Mouse (Mus musculus) embryonic facial prominence, embryonic 12.5 days (tissue): Measurements from ENCODE around the gene Psmb9. TPM values are rescaled to one million over a fixed set of nuclear protein-coding genes. Genes with fewer than 3 reads are reported as not detected.

Source experiments
- ATAC-seq: fragments of 200-750 bp; cut with Nextera tagmentation; 2 replicates; pipeline ENCODE4 v1.8.0; 2017; ENCODE audit not compliant: insufficient number of reproducible peaks, insufficient read depth, low FRiP score, low TSS enrichment
- H3K27ac ChIP-seq: fragments of 300-500 bp; sonication (generic); 2 replicates; pipeline ENCODE4 v1.5.1; 2016; ENCODE audit warnings: mild to moderate bottlenecking
- H3K27me3 ChIP-seq: fragments of 300-500 bp; sonication (generic); 2 replicates; pipeline ENCODE4 v1.6.1; 2016; ENCODE audit warnings: mild to moderate bottlenecking, moderate library complexity
- H3K36me3 ChIP-seq: fragments of 300-500 bp; sonication (generic); 2 replicates; pipeline ENCODE4 v1.6.1; 2016; ENCODE audit warnings: mild to moderate bottlenecking
- H3K4me1 ChIP-seq: fragments of 300-500 bp; sonication (generic); 2 replicates; pipeline ENCODE4 v1.6.1; 2016
- H3K4me2 ChIP-seq: fragments of 300-500 bp; sonication (generic); replicated peaks from 2 replicates; pipeline ENCODE4 v1.6.1; 2016; ENCODE audit warnings: mild to moderate bottlenecking, moderate library complexity
- H3K4me3 ChIP-seq: fragments of 300-500 bp; sonication (generic); 2 replicates; pipeline ENCODE4 v1.5.1; 2016; ENCODE audit warnings: mild to moderate bottlenecking
- H3K9ac ChIP-seq: fragments of 300-500 bp; sonication (generic); 2 replicates; pipeline ENCODE4 v1.6.1; 2016; ENCODE audit warnings: mild to moderate bottlenecking, moderate library complexity
- H3K9me3 ChIP-seq: fragments of 300-500 bp; sonication (generic); 2 replicates; pipeline ENCODE4 v1.6.1; 2016; ENCODE audit warnings: mild to moderate bottlenecking, moderate library complexity
- whole genome bisulfite sequencing: fragments of 180-500 bp; shearing (Covaris S2); methylation state at CpG from one replicate; pipeline ENCODE4 v1.1.7; 2016; 5-methylcytosine and 5-hydroxymethylcytosine counted together
- polyA plus RNA-seq: library from polyadenylated mRNA; unstranded; fragments of >200 nt; fragmentation: Nextera tagmentation; extraction: Ambion mirVana; gene quantifications from 2 replicates; pipeline ENCODE4 v1.2.1, GENCODE M21; 2016

Gene Psmb9
- polyA plus RNA-seq, 1 experiment from 2014 or later = 2.0 TPM

GRCm38 (mm10) chr17:34205021-34205745, 17.6 kb upstream of the Psmb9 start:
- no peak overlapping the region for H3K27ac ChIP-seq
- no peaks in the 10 kb centered on the region for H3K36me3 ChIP-seq
- ATAC-seq = no peak
- H3K4me2 ChIP-seq = peak overlapping the region; percentile 83
- H3K4me1 ChIP-seq = 0 out of 2 replicates have a peak, but pooled peaks cover 6% of the 10 kb centered on the region
- H3K27me3 ChIP-seq = peaks cover 71% of the 10 kb centered on the region
- peak overlapping the region; percentile 57 for H3K9ac ChIP-seq
- no peaks in the 10 kb centered on the region for H3K9me3 ChIP-seq
- WGBS = 12% methylated on average over 18 of the region's 18 CpGs
- H3K4me3 ChIP-seq = peak overlapping the region; percentile 62

GRCm38 (mm10) chr17:34204303-34205010, 16.9 kb upstream of the Psmb9 start:
- under 1% methylated on average over 44 of the region's 44 CpGs for WGBS

DNA sequence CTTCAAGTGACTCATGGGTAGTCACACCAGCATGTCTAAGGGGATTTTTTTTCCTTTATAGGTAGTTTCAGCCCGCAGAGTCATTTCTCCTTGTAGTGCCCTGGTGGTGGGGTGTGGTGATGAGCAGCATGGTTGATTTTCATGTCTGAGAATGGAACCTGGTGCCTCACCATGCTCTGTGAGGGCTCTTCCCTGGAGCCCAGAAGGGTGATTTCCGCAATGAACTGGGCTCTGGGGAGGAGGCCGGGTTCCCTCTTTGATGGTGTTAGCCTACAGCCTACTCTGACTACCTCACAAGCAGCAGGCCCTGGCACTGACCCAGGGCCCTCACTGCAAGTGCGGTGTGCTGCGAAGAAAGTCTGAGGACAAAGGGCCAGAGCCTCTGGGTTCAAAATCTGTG, 15.9 kb upstream of the Psmb9 start, which contains the start of gene Tap2:
TSS of gene Tap2 (plus strand) at position 84 of the 400 bp plus-strand sequence.
- peak within 1 kb of the TSS; percentile 83 for H3K4me2 ChIP-seq
- H3K27me3 ChIP-seq = peaks cover 76% of the 10 kb centered on the region
- peaks cover 6% of the 10 kb centered on the region; the same call in 1 of the 2 replicates for H3K4me1 ChIP-seq
- no peaks in the 10 kb centered on the region for H3K36me3 ChIP-seq
- WGBS = 51% methylated on average over 5 of the region's 5 CpGs
- peak within 1 kb of the TSS; percentile 57; the same call in 1 of the 2 replicates for H3K9ac ChIP-seq
- no peaks in the 10 kb centered on the region for H3K9me3 ChIP-seq
- H3K27ac ChIP-seq = no peak within 1 kb of the TSS
- no peak for ATAC-seq
- H3K4me3 ChIP-seq = peak within 1 kb of the TSS; percentile 62

More at GRCm38 (mm10) chr17:34204303-34205010, 16.9 kb upstream of the Psmb9 start:
- Histone ChIP-seq H3K9ac (peak overlapping the region; percentile 57), H3K4me1 (0 out of 2 replicates have a peak, but pooled peaks cover 6% of the 10 kb centered on the region), H3K9me3 (no peaks in the 10 kb centered on the region), H3K36me3 (no peaks in the 10 kb centered on the region), H3K4me3 (peak overlapping the region; percentile 62), H3K27ac (no peak overlapping the region), H3K4me2 (peak overlapping the region; percentile 83), H3K27me3 (peaks cover 73% of the 10 kb centered on the region)
- no peak for ATAC-seq

- no peaks in the 10 kb centered on the region for H3K9me3 ChIP-seq
- H3K27me3 ChIP-seq = peaks cover 78% of the 10 kb centered on the region
- 81% methylated on average over 4 of the region's 4 CpGs for WGBS
- H3K36me3 ChIP-seq = no peaks in the 10 kb centered on the region
- peak; percentile 76; the same call in 1 of the 2 replicates for ATAC-seq
- H3K9ac ChIP-seq = no peak overlapping the region
- no peak overlapping the region for H3K4me2 ChIP-seq
- H3K27ac ChIP-seq = no peak overlapping the region
- H3K4me3 ChIP-seq = no peak overlapping the region
- peaks cover 12% of the 10 kb centered on the region for H3K4me1 ChIP-seq
Observed at GRCm38 (mm10) chr17:34202760-34203442, 15.3 kb upstream of the Psmb9 start.

DNA sequence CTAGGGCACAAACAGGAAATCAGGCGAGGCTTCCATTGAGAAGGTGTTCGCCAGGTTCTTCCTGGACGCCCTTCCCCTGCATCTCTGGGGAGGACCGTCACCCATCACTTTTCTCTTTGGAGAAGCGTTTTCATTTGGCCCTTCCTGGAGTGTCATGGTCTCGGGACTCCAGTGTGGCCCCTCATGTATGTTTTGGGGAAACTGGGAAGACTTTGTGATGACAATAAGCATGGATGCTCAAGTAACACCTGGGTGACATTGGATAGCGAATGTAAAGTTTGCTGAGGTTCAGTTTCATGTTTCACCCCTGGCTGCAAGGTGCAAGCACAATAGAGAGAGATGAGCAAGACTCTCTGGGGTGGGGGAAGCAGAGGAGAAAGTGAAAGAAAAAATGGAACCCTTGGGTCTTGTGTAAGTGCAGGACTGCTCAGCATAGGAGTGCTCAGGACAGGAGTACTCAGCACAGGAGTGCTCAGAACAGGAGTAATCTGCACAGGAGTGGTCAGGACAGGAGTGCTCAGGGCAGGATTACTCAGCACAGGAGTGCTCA, 14.0 kb upstream of the Psmb9 start:
- 66% methylated on average over 7 of the region's 7 CpGs for WGBS
- ATAC-seq = no peak
- Histone ChIP-seq H3K36me3 (no peaks in the 10 kb centered on the region), H3K9ac (no peak overlapping the region), H3K27me3 (peaks cover 82% of the 10 kb centered on the region), H3K9me3 (no peaks in the 10 kb centered on the region), H3K4me2 (no peak overlapping the region), H3K4me1 (peaks cover 15% of the 10 kb centered on the region), H3K27ac (no peak overlapping the region), H3K4me3 (no peak overlapping the region)

DNA sequence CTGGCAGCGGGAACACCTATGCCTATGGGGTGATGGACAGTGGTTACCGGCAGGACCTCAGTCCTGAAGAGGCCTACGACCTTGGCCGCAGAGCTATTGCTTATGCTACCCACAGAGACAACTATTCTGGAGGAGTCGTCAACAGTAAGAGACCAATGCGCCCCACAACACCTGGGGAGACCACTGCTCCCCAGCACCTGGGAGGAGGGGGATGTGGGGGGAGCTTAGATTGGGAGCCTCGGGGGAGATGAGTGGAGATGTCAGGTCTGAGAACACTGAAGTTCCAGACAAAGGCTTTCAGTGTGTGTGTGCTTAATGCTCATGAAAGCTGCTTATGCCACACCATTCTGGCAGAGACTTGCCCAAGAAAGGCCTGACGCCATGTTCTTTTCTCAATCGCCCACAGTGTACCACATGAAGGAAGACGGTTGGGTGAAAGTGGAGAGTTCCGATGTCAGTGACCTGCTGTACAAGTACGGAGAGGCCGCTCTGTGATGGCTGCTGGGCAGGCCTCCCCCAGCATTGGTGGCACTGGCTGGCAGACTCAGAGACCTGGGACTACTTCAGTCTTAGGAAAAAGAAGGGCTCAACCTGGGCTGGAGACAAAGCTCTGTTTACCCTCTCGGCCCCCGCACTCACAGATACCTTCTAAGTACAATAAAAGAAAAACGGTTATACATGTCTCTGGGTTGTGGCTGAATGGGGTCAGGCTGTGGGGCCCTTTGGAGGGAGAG, 13.4 kb upstream of the Psmb9 start:
- no peak overlapping the region for H3K27ac ChIP-seq
- no peak overlapping the region for H3K4me2 ChIP-seq
- no peaks in the 10 kb centered on the region for H3K9me3 ChIP-seq
- H3K4me1 ChIP-seq = peaks cover 15% of the 10 kb centered on the region
- 84% methylated on average over 16 of the region's 16 CpGs for WGBS
- no peak for ATAC-seq
- no peak overlapping the region for H3K4me3 ChIP-seq
- no peaks in the 10 kb centered on the region for H3K36me3 ChIP-seq
- no peak overlapping the region for H3K9ac ChIP-seq
- peaks cover 82% of the 10 kb centered on the region for H3K27me3 ChIP-seq

GRCm38 (mm10) chr17:34200047-34200446, 12.5 kb upstream of the Psmb9 start:
- Histone ChIP-seq H3K27ac (no peak overlapping the region), H3K4me1 (peaks cover 12% of the 10 kb centered on the region), H3K9me3 (no peaks in the 10 kb centered on the region), H3K4me2 (no peak overlapping the region), H3K36me3 (no peaks in the 10 kb centered on the region), H3K9ac (no peak overlapping the region), H3K27me3 (peaks cover 82% of the 10 kb centered on the region), H3K4me3 (no peak overlapping the region)
- WGBS = 86% methylated on average over 10 of the region's 10 CpGs
- no peak for ATAC-seq

DNA sequence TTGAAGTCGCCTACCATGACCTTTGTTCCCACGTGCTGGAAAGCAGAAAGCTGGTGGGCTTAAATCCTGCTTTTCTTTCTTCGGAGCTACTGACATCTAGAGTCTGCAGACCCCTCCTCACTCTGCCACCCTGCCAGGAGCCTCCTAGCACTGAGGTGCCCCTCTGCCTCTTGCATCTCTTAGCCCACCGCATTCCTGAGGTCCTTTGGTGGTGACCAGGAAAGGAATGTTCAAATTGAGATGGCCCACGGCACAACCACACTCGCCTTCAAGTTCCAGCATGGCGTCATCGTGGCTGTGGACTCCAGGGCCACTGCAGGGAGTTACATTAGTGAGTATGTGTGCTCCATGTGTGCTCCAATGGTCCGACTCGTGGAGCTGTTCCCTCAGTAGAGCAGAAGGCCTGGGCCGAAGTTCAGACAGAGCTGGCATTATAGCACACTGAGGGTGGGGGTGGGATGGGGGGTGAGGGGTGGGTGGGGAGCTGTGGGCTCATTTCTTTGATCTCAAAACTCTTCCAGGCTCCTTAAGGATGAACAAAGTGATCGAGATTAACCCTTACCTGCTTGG, 11.6 kb upstream of the Psmb9 start:
- H3K27me3 ChIP-seq = peaks cover 83% of the 10 kb centered on the region
- 58% methylated on average over 12 of the region's 12 CpGs for WGBS

DNA sequence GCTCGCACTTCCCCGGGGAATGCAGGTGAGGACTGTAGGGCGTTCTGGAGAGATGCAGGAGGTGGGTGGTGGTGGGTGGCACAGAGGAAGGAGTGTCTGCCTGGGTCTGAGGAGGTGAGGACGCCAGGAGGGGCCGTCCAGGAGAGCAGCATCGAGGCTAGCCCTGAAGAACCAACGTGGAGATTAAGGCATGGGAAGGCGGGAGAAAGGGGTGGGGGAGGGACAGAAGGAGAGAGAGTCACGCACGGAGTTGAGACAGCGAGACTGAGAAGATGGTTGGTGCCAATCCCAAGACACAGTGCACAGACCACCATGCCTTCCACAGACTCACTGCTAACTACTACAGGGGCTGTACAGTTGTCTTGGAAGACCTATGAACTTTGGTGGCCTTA, 11.0 kb upstream of the Psmb9 start:
- H3K4me1 ChIP-seq = peaks cover 9% of the 10 kb centered on the region
- H3K27me3 ChIP-seq = peaks cover 84% of the 10 kb centered on the region
- no peak overlapping the region for H3K9ac ChIP-seq
- peak overlapping the region; percentile 58 for H3K4me2 ChIP-seq
- H3K4me3 ChIP-seq = peak overlapping the region; percentile 32
- H3K27ac ChIP-seq = no peak overlapping the region
- no peaks in the 10 kb centered on the region for H3K36me3 ChIP-seq
- no peak for ATAC-seq
- WGBS = 4% methylated on average over 11 of the region's 11 CpGs
- no peaks in the 10 kb centered on the region for H3K9me3 ChIP-seq

More for the DNA sequence above, 11.6 kb upstream of the Psmb9 start:
- Histone ChIP-seq H3K4me2 (no peak overlapping the region), H3K27ac (no peak overlapping the region), H3K4me3 (no peak overlapping the region), H3K9me3 (no peaks in the 10 kb centered on the region), H3K36me3 (no peaks in the 10 kb centered on the region), H3K4me1 (peaks cover 9% of the 10 kb centered on the region), H3K9ac (no peak overlapping the region)
- no peak for ATAC-seq

GRCm38 (mm10) chr17:34197904-34198520, 10.4 kb upstream of the Psmb9 start:
- H3K4me3 ChIP-seq = peak overlapping the region; percentile 32
- H3K27me3 ChIP-seq = peaks cover 84% of the 10 kb centered on the region
- H3K27ac ChIP-seq = no peak overlapping the region
- WGBS = 2% methylated on average over 32 of the region's 32 CpGs
- H3K4me2 ChIP-seq = peak overlapping the region; percentile 58
- no peak overlapping the region for H3K9ac ChIP-seq
- no peak for ATAC-seq
- no peaks in the 10 kb centered on the region for H3K36me3 ChIP-seq
- no peaks in the 10 kb centered on the region for H3K9me3 ChIP-seq
- peaks cover 9% of the 10 kb centered on the region for H3K4me1 ChIP-seq
